Mouse (Mus musculus) neural tube, embryonic 15.5 days (tissue): ENCODE data around the gene Bpgm. TPM values are rescaled to one million over a fixed set of nuclear protein-coding genes. Genes with fewer than 3 reads are reported as not detected.

Experiments
- ATAC-seq: fragments of 200-750 bp; cut with Nextera tagmentation; 2 replicates; pipeline ENCODE4 v1.8.0; 2017; ENCODE audit warnings: mild to moderate bottlenecking, moderate TSS enrichment, moderate library complexity; ENCODE audit not compliant: low FRiP score
- H3K27ac ChIP-seq: fragments of 300-500 bp; sonication (generic); replicated peaks from 2 replicates; pipeline ENCODE4 v1.5.1; 2015; ENCODE audit warnings: mild to moderate bottlenecking, inconsistent platforms
- H3K27me3 ChIP-seq: fragments of 300-500 bp; sonication (generic); replicated peaks from 2 replicates; pipeline ENCODE4 v1.6.1; 2015; ENCODE audit warnings: inconsistent platforms
- H3K36me3 ChIP-seq: fragments of 300-500 bp; sonication (generic); 2 replicates; pipeline ENCODE4 v1.6.1; 2015; ENCODE audit warnings: inconsistent platforms
- H3K4me1 ChIP-seq: fragments of 300-500 bp; sonication (generic); 2 replicates; pipeline ENCODE4 v1.6.1; 2015; ENCODE audit warnings: inconsistent platforms
- H3K4me2 ChIP-seq: fragments of 300-500 bp; sonication (generic); 2 replicates; pipeline ENCODE4 v1.6.1; 2015; ENCODE audit warnings: inconsistent platforms, mild to moderate bottlenecking, moderate library complexity
- H3K4me3 ChIP-seq: fragments of 300-500 bp; sonication (generic); replicated peaks from 2 replicates; pipeline ENCODE4 v1.5.1; 2015; ENCODE audit warnings: mild to moderate bottlenecking, inconsistent platforms
- H3K9ac ChIP-seq: fragments of 300-500 bp; sonication (generic); replicated peaks from 2 replicates; pipeline ENCODE4 v1.6.1; 2015; ENCODE audit warnings: mild to moderate bottlenecking, inconsistent platforms
- H3K9me3 ChIP-seq: fragments of 300-500 bp; sonication (generic); replicated peaks from 2 replicates; pipeline ENCODE4 v1.6.1; 2016; ENCODE audit warnings: inconsistent platforms
- WGBS: fragments of 180-500 bp; shearing (Covaris S2); methylation state at CpG from one replicate; pipeline ENCODE4 v1.1.7; 2015; ENCODE audit warnings: mixed read lengths; 5-methylcytosine and 5-hydroxymethylcytosine counted together
- polyA plus RNA-seq: library from polyadenylated mRNA; unstranded; fragments of >200 nt; fragmentation: Nextera tagmentation; extraction: Ambion mirVana; gene quantifications from 2 replicates; pipeline ENCODE4 v1.2.1, GENCODE M21; 2015

Bpgm gene
- polyA plus RNA-seq, 1 experiment from 2014 or later: 82.6 TPM

DNA sequence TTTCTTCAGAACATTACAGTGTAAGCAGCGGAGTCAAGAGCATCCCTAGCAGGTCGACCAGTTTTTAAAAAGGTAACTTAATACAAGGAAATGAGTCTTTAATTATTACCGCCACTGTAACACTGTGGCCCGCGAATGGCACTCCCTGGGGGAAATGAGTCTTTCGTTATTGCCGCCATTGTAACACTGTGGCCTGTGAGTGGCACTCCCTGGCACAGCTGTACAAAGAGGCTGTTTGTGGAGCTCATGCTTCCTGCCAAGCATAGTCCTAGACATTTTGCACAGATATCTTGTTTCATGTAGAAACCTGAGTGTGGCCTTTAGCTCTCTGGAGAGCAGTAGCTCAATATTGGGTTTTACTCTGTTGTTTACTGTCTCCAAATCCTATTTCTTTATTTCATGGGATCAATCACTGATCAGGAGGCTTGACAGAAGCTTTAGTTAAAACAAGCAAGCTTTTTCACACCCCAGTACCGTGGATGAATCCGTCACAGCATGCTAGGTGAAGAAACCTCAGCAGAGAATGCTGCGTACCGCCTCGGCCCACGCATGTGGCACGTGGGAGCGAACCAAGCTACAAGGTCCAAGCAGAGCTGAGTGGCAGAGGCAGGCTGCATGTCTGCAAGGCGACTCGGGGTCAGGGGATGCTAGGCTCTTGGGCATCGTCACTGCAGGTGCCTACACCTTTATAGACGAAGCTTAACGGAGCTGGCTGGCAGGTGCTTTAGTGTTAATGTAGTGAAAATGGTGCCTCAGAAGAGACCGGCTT lies 17.5 kb downstream of the Bpgm start:
- H3K9ac ChIP-seq: no peak overlapping the region
- WGBS: 72% methylated on average over 21 of the region's 21 CpGs
- no peaks in the 10 kb centered on the region for H3K9me3 ChIP-seq
- 0 out of 2 replicates have a peak overlapping the region, but pooled peaks have one; percentile 19 for H3K27ac ChIP-seq
- H3K4me3 ChIP-seq: no peak overlapping the region
- ATAC-seq: no peak
- peaks cover 14% of the 10 kb centered on the region for H3K4me1 ChIP-seq
- H3K27me3 ChIP-seq: no peaks in the 10 kb centered on the region
- H3K36me3 ChIP-seq: peaks cover 3% of the 10 kb centered on the region
- H3K4me2 ChIP-seq: no peak overlapping the region

DNA sequence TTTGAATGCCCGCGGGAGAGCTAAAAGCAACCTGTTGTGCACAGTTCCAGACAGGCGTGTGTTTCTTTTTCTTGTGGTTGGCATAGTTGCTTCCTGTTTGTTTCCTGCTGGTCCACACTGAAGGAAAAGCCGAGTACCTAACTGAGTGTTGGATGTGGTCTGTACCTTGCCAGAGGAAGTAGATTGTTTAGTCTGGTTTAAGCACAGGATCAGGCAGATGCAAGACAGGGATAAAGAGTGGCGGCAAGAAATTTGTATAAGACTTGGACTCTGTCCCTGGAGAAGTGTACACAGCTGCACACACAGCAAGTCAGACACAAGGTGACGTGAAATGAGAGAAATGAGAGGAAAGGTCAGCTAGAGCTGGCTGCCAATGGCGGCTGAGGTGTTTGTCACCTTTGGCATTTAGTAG lies 19.1 kb downstream of the Bpgm start:
- 67% methylated on average over 7 of the region's 7 CpGs for WGBS

DNA sequence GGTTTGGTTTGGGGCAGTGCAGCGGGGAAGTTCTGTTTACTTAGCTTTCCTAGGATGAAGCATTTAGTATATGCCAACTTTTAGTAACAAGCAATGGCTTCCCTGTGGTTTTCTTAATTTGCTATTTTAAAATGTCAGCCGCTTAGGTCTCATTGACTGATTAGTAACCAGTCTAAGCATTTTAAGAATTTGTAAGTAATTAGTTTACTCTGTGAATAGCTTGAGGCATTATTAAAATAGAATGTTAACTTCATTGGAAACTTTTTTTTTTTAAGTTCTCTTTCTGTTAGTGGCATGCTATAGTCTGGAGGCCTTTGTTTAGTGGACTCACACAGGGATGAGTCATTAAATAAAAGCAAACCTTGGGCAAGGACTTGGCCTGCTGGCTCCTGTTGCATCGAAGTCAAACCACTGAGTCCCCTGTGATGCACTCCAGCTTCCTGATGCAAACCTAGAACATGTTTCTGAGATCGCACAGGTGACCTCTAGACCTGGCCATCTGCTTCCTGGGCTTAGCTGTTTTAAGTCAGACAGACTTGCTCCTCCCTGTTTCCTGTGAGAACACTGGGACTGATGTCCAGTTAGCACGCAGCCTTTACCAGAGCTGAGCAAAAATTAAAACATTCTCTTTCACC lies 22.1 kb downstream of the Bpgm start:
- no peaks in the 10 kb centered on the region for H3K9me3 ChIP-seq
- H3K4me2 ChIP-seq: no peak overlapping the region
- no peaks in the 10 kb centered on the region for H3K36me3 ChIP-seq
- H3K4me3 ChIP-seq: no peak overlapping the region
- H3K9ac ChIP-seq: no peak overlapping the region
- no peaks in the 10 kb centered on the region for H3K27me3 ChIP-seq
- no peak overlapping the region for H3K27ac ChIP-seq
- H3K4me1 ChIP-seq: peaks cover 25% of the 10 kb centered on the region
- no peak for ATAC-seq
- WGBS: 79% methylated on average over 5 of the region's 5 CpGs

More for the DNA sequence above, 19.1 kb downstream of the Bpgm start:
- H3K9ac ChIP-seq: no peak overlapping the region
- H3K4me1 ChIP-seq: peaks cover 18% of the 10 kb centered on the region
- no peak overlapping the region for H3K4me3 ChIP-seq
- no peak overlapping the region for H3K4me2 ChIP-seq
- ATAC-seq: no peak
- H3K9me3 ChIP-seq: no peaks in the 10 kb centered on the region
- no peaks in the 10 kb centered on the region for H3K27me3 ChIP-seq
- H3K27ac ChIP-seq: no peak overlapping the region
- H3K36me3 ChIP-seq: no peaks in the 10 kb centered on the region

DNA sequence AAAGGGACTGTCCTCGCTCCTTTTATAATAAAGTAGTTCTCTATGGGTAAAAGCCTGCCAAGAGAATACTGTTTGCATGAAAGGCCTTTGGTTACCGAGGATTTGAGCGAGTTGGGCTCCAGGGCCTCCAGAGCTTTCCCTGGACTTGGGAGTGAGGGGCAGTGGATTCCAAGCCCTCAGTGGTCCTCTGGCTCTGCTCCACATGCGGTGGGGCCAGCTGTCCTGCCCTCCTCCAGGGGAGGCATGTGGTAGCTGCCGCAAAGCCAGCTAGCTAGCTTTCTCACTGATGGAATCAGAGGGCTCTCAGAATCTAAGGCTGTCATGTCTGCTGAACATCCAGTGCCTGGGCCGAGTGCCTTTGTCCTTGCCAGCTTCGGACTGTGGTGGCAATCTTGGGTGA lies 26.3 kb downstream of the Bpgm start:
- WGBS: 73% methylated on average over 7 of the region's 7 CpGs
- H3K4me1 ChIP-seq: peaks cover 16% of the 10 kb centered on the region; the same call in 1 of the 2 replicates
- H3K27ac ChIP-seq: no peak overlapping the region
- peaks cover 4% of the 10 kb centered on the region; the same call in 1 of the 2 replicates for H3K36me3 ChIP-seq
- H3K9ac ChIP-seq: no peak overlapping the region
- H3K27me3 ChIP-seq: no peaks in the 10 kb centered on the region
- no peak overlapping the region for H3K4me2 ChIP-seq
- H3K4me3 ChIP-seq: no peak overlapping the region
- no peak for ATAC-seq
- H3K9me3 ChIP-seq: no peaks in the 10 kb centered on the region

DNA sequence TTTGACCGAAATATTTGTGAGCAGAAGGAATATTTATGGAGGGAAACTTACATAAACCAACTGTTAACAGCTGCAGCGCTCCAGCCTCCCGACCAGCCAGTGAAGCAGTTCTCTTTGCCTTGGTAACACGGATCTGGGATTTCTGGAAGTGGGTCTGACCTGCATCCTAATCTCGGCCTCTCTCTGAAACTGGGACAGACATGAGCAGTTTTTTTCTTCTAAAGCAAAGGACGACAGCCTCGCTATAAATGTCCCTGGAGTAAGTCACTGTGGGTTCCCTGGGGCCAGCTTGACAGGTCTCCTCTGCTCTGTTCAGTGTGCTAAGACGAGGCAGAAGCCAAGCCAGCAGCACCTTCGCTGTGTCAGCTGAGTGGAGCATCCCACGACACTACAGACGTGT lies 29.9 kb downstream of the Bpgm start:
- H3K4me2 ChIP-seq: no peak overlapping the region
- peak; percentile 47; the same call in 1 of the 2 replicates for ATAC-seq
- peaks cover 4% of the 10 kb centered on the region; the same call in 1 of the 2 replicates for H3K36me3 ChIP-seq
- peak overlapping the region; percentile 35; the same call in 1 of the 2 replicates for H3K27ac ChIP-seq
- WGBS: 64% methylated on average over 11 of the region's 11 CpGs
- H3K9me3 ChIP-seq: no peaks in the 10 kb centered on the region
- H3K4me1 ChIP-seq: peaks cover 10% of the 10 kb centered on the region; the same call in 1 of the 2 replicates
- no peaks in the 10 kb centered on the region for H3K27me3 ChIP-seq
- no peak overlapping the region for H3K9ac ChIP-seq
- H3K4me3 ChIP-seq: no peak overlapping the region

DNA sequence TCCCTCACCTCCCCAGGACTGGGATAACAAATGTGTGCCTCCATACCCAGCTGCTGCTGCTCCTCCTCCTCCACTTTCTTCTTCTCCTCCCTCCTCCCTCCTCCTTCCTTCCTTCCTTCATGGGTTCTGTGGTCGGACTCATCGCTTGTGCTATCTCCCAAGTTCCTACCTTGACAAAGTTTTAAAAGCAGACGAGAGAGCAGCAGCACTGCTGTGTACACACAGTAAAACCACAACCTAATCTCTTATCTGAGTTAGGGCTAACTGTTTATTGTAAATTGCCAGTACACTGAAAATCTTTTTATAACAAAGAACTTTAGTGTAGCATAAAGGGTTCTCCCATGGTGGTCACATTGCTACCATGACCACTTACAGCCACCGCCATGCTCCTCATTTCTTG lies 31.6 kb downstream of the Bpgm start:
- no peak overlapping the region for H3K4me3 ChIP-seq
- ATAC-seq: no peak
- H3K4me2 ChIP-seq: no peak overlapping the region
- 89% methylated on average over 4 of the region's 4 CpGs for WGBS
- no peak overlapping the region for H3K27ac ChIP-seq
- peaks cover 4% of the 10 kb centered on the region; the same call in 1 of the 2 replicates for H3K36me3 ChIP-seq
- H3K9me3 ChIP-seq: no peaks in the 10 kb centered on the region
- peaks cover 6% of the 10 kb centered on the region; the same call in 1 of the 2 replicates for H3K4me1 ChIP-seq
- no peaks in the 10 kb centered on the region for H3K27me3 ChIP-seq
- no peak overlapping the region for H3K9ac ChIP-seq

DNA sequence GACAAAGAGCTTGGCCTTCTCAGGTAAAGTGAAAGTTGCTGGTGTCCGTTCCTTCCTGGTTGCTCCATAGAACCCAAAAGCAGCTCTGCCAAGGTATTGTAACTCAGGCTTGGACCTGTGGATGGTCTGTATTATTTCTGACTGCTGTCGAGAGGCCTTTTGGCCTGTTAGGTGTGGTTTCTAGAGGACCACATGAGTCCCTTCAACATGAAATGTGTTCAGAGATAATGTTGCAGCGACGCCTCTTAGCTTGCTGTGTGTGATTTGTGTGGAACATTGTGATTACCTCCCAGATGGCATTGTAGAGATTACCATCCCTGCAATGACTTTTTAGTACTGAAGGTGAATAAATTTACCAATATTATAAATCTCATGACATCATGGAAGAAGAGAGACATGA lies 32.0 kb downstream of the Bpgm start:
- no peaks in the 10 kb centered on the region for H3K27me3 ChIP-seq
- WGBS: 88% methylated on average over 4 of the region's 4 CpGs
- peaks cover 3% of the 10 kb centered on the region; the same call in 1 of the 2 replicates for H3K4me1 ChIP-seq
- H3K4me2 ChIP-seq: no peak overlapping the region
- ATAC-seq: no peak
- H3K9ac ChIP-seq: no peak overlapping the region
- H3K4me3 ChIP-seq: no peak overlapping the region
- no peak overlapping the region for H3K27ac ChIP-seq
- peaks cover 4% of the 10 kb centered on the region; the same call in 1 of the 2 replicates for H3K36me3 ChIP-seq
- no peaks in the 10 kb centered on the region for H3K9me3 ChIP-seq

DNA sequence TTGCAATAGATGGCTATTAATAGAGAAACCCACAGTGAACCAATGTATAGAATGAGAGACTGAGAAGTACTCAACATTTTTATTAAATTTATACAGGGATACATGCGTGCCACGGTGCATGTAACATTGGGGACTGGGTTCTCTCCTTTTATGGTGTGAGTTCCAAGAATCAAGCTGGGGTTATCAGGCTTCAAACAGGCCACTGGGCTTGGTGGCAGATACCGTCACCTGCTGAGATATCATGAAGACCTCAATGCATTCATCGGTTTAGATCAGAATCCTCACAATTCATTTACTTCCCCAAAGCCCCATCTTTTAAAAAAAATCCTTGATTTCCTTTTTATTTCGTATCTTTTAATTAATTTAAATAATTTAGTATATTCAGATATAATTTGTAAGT lies 34.3 kb downstream of the Bpgm start:
- no peak overlapping the region for H3K4me2 ChIP-seq
- ATAC-seq: no peak
- 94% methylated on average over 5 of the region's 5 CpGs for WGBS
- H3K4me3 ChIP-seq: no peak overlapping the region
- H3K9me3 ChIP-seq: no peaks in the 10 kb centered on the region
- no peak overlapping the region for H3K9ac ChIP-seq
- no peaks in the 10 kb centered on the region for H3K27me3 ChIP-seq
- H3K36me3 ChIP-seq: no peaks in the 10 kb centered on the region; the same call in 1 of the 2 replicates
- peaks cover 8% of the 10 kb centered on the region for H3K4me1 ChIP-seq
- no peak overlapping the region for H3K27ac ChIP-seq

DNA sequence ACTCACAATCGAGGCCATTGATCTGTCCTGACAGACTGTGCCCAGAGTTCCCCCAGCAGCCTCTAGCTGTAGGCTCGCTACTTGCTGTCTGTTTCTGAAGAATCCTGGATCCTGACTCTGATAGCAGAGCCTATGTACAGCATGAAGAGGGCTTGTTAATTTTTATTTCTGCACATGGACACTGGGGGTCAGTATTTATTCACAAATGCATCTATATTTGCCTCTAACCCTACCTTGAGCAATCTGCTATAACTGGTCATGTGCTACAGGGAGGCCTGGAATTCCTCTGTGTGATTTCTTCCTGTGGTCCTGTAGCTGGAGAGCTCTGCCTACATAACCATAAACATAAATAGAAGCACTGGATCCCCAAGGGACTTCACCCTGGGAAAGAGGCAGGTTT lies 35.4 kb downstream of the Bpgm start:
- Histone ChIP-seq H3K27ac (no peak overlapping the region), H3K4me2 (no peak overlapping the region), H3K9ac (no peak overlapping the region), H3K4me3 (no peak overlapping the region), H3K27me3 (no peaks in the 10 kb centered on the region), H3K9me3 (no peaks in the 10 kb centered on the region), H3K36me3 (no peaks in the 10 kb centered on the region), H3K4me1 (peaks cover 4% of the 10 kb centered on the region)
- 66% methylated on average over 2 of the region's 2 CpGs for WGBS
- peak; percentile 90 for ATAC-seq

DNA sequence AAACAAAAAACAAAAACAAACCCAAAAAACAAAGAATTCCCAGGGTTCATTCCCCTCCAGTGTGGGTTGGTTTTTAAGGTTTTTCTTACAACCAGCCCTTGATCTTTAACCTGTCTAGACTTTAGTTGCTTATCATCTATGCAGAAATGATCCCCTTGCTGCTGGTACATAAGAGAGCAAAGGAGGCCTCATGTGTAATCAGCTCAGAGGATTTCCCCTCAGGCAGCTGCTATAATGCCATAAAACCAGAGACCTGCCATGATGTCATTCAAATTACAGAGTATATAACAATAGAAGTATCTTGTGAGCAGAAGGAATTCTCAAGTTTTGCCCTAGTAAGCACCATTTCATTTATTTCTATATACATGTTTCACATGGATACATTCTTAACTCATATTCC lies 36.7 kb downstream of the Bpgm start:
- Histone ChIP-seq H3K27me3 (no peaks in the 10 kb centered on the region), H3K9me3 (no peaks in the 10 kb centered on the region), H3K27ac (no peak overlapping the region), H3K4me3 (no peak overlapping the region), H3K36me3 (no peaks in the 10 kb centered on the region), H3K4me2 (no peak overlapping the region), H3K4me1 (peaks cover 4% of the 10 kb centered on the region), H3K9ac (no peak overlapping the region)
- ATAC-seq: no peak

DNA sequence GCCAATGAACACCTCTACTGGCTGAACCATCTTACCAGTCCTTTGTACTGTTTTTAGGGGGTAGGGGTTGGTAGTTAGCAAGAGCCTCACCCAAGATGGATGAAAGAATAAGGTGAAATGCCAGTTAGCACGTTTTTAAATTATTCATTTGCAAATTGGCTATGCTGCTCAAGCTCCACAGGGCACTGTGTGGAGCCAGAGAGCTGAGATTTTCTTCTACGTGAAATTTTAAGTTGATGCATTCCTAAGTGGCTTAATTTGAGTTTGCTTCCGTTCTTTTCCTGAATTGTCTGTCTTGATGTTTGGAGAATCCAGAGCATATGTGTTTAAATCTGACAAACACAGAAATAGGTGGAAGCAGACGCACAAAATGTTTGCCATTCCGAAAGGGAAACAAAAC lies 38.6 kb downstream of the Bpgm start:
- Histone ChIP-seq H3K4me3 (no peak overlapping the region), H3K27me3 (no peaks in the 10 kb centered on the region), H3K4me2 (no peak overlapping the region), H3K9me3 (no peaks in the 10 kb centered on the region), H3K36me3 (no peaks in the 10 kb centered on the region), H3K4me1 (peaks cover 4% of the 10 kb centered on the region), H3K27ac (no peak overlapping the region), H3K9ac (no peak overlapping the region)
- 50% methylated on average over 5 of the region's 5 CpGs for WGBS
- ATAC-seq: no peak
